Mouse (Mus musculus) v-Abl transformed pro-B cells (cell line): ENCODE measurements around the gene Ddb1.

Experiments
- in situ Hi-C, 2 experiments: fragments of 400-800 bp; cut with MboI; formaldehyde crosslinking; loops; one replicate each; pipeline ENCODE4 v1.15.1; 2025; ENCODE audit not compliant: unreplicated experiment in 2 of 2

The Ddb1 gene

GRCm38 (mm10) chr19:10645616-10646015, 40.5 kb downstream of the Ddb1 start:
- in situ Hi-C loops = loop anchor here in 1 of 2 experiments (25.0 kb wide), 1 partner anchor 383 kb away; no protein-coding TSS in a partner anchor

- in situ Hi-C loops = loop anchor here in 1 of 2 experiments (25.0 kb wide), 1 partner anchor 386 kb away; no protein-coding TSS in a partner anchor
Observed at GRCm38 (mm10) chr19:10648156-10648555, 43.0 kb downstream of the Ddb1 start.

GRCm38 (mm10) chr19:10656058-10656457, 50.9 kb downstream of the Ddb1 start:
- in situ Hi-C loops = no loop called here

- in situ Hi-C loops = no loop called here
Observed at GRCm38 (mm10) chr19:10657742-10658141, 52.6 kb downstream of the Ddb1 start.

- in situ Hi-C loops = no loop called here
Observed at GRCm38 (mm10) chr19:10658406-10658805, 53.3 kb downstream of the Ddb1 start.

- in situ Hi-C loops = loop anchor here in 1 of 2 experiments (10.0 kb wide), 1 partner anchor 53 kb away; no protein-coding TSS in a partner anchor
Observed at GRCm38 (mm10) chr19:10661373-10661772, 56.2 kb downstream of the Ddb1 start.

GRCm38 (mm10) chr19:10661919-10662318, 56.8 kb downstream of the Ddb1 start:
- in situ Hi-C loops = loop anchor here in 1 of 2 experiments (10.0 kb wide), 1 partner anchor 53 kb away; no protein-coding TSS in a partner anchor

GRCm38 (mm10) chr19:10662665-10663064, 57.5 kb downstream of the Ddb1 start:
- in situ Hi-C loops = loop anchor here in 1 of 2 experiments (10.0 kb wide), 1 partner anchor 52 kb away; no protein-coding TSS in a partner anchor

GRCm38 (mm10) chr19:10665093-10665492, 60.0 kb downstream of the Ddb1 start:
- in situ Hi-C loops = loop anchor here in 1 of 2 experiments (5.0 to 10.0 kb wide), 2 partner anchors 50 to 292 kb away; no protein-coding TSS in a partner anchor

GRCm38 (mm10) chr19:10665499-10665898, 60.4 kb downstream of the Ddb1 start:
- in situ Hi-C loops = loop anchor here in 1 of 2 experiments (5.0 to 10.0 kb wide), 2 partner anchors 49 to 292 kb away; no protein-coding TSS in a partner anchor

GRCm38 (mm10) chr19:10671319-10671718, 66.2 kb downstream of the Ddb1 start:
- in situ Hi-C loops = loop anchor here in 1 of 2 experiments (5.0 kb wide), 1 partner anchor 291 kb away; no protein-coding TSS in a partner anchor

- in situ Hi-C loops = loop anchor here in 1 of 2 experiments (5.0 kb wide), 1 partner anchor 290 kb away; no protein-coding TSS in a partner anchor
Observed at GRCm38 (mm10) chr19:10671854-10672417, 66.8 kb downstream of the Ddb1 start.

- in situ Hi-C loops = loop anchor here in 1 of 2 experiments (5.0 kb wide), 1 partner anchor 289 kb away; no protein-coding TSS in a partner anchor
Observed at GRCm38 (mm10) chr19:10673275-10673674, 68.1 kb downstream of the Ddb1 start.

GRCm38 (mm10) chr19:10676656-10677055, 71.5 kb downstream of the Ddb1 start:
- in situ Hi-C loops = loop anchor here (5.0 to 25.0 kb wide), 2 partner anchors 36 to 1786 kb away; partner anchors contain the start of gene Mpeg1 (in 1 of the 2)

GRCm38 (mm10) chr19:10677915-10678771, 73.0 kb downstream of the Ddb1 start, which contains the start of gene Pga5:
Gene Pga5 (minus strand): TSS chr19:10678071.
- in situ Hi-C loops = loop anchor here (5.0 to 25.0 kb wide), 2 partner anchors 34 to 1784 kb away; partner anchors contain the start of gene Mpeg1 (in 1 of the 2)

- in situ Hi-C loops = loop anchor here (5.0 to 25.0 kb wide), 2 partner anchors 34 to 1784 kb away; partner anchors contain the start of gene Mpeg1 (in 1 of the 2)
Observed at GRCm38 (mm10) chr19:10678772-10679067, 73.6 kb downstream of the Ddb1 start.
